Mouse (Mus musculus): ENCODE data around the gene Cdc14b.

- peak; percentile 67 for TF ChIP-seq CTCF (IDR thresholded peaks at IDR 0.05; ENCODE audit: low read depth)
- TF ChIP-seq EP300 (optimal IDR thresholded peaks at IDR 0.05), result no peak
Measured at GRCm38 (mm10) chr13:64155171-64155571, 119.9 kb downstream of the Cdc14b start.
